Mouse (Mus musculus): ENCODE results near the gene Hectd3.
A peak's percentile ranks its signal among the peaks of the same experiment; 100 is the strongest.

Hectd3 gene

GRCm38 (mm10) chr4:117018327-117018726, 23.2 kb downstream of the Hectd3 start:
- no peak for DNase-seq

GRCm38 (mm10) chr4:117019206-117020134, 24.4 kb downstream of the Hectd3 start, which contains the start of gene Eif2b3:
Eif2b3 (plus strand) TSS chr4:117019402.
- DNase-seq, result peak; percentile 91

- no peak for DNase-seq
Observed at GRCm38 (mm10) chr4:117023469-117023868, 28.4 kb downstream of the Hectd3 start.

- DNase-seq, result no peak
Observed at GRCm38 (mm10) chr4:117031105-117031504, 36.0 kb downstream of the Hectd3 start.

- DNase-seq, result peak; percentile 82
Observed at GRCm38 (mm10) chr4:117039925-117040687, 45.0 kb downstream of the Hectd3 start.

GRCm38 (mm10) chr4:117040791-117041190, 45.7 kb downstream of the Hectd3 start:
- DNase-seq, result no peak

GRCm38 (mm10) chr4:117041283-117041721, 46.2 kb downstream of the Hectd3 start:
- DNase-seq, result peak; percentile 43

GRCm38 (mm10) chr4:117048836-117049235, 53.7 kb downstream of the Hectd3 start:
- no peak for DNase-seq

- DNase-seq, result no peak
Observed at GRCm38 (mm10) chr4:117049485-117049884, 54.4 kb downstream of the Hectd3 start.

- no peak for DNase-seq
Observed at GRCm38 (mm10) chr4:117052626-117053025, 57.5 kb downstream of the Hectd3 start.

- no peak for DNase-seq
Observed at GRCm38 (mm10) chr4:117053956-117054355, 58.8 kb downstream of the Hectd3 start.
